Mouse (Mus musculus): Measurements from ENCODE around the gene Hemk1. TPM values are rescaled to one million over a fixed set of nuclear protein-coding genes. Genes with fewer than 3 reads are reported as not detected.
A peak's percentile ranks its signal among the peaks of the same experiment; 100 is the strongest.

Hemk1 gene
- total RNA-seq (2022): 10 to 100 TPM; 15.6 to 20.6 (median 18.5) TPM

GRCm38 (mm10) chr9:107338172-107338883 lies at the start of gene Hemk1:
TSS of gene Hemk1 (minus strand) at chr9:107338350.
- DNase-seq (ENCODE audit: low spot score in 2 of 2): peak; percentile 59 to 82

DNA sequence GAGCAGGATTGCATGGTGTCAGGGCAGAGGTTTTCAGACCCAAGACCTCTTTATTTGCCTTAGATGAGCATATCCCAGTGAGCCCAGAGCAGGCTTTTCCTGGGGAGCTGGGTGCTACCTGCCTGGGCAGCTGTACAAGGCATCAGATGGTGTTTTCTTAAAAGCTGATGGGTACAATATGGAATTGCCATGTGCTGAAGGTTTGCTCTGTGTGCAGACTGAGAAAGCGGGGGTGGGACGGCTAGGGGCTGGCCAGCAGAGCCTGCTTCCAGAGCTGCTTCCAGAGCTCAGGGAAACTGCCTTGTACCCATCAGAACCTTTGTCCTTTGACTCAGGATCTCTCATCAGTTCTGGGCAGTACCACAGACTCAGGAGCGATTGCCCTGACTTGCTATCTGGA lies 49.6 kb upstream of the Hemk1 start:
- peak; percentile 18 to 45 for DNase-seq (ENCODE audit: low spot score in 2 of 2)

DNA sequence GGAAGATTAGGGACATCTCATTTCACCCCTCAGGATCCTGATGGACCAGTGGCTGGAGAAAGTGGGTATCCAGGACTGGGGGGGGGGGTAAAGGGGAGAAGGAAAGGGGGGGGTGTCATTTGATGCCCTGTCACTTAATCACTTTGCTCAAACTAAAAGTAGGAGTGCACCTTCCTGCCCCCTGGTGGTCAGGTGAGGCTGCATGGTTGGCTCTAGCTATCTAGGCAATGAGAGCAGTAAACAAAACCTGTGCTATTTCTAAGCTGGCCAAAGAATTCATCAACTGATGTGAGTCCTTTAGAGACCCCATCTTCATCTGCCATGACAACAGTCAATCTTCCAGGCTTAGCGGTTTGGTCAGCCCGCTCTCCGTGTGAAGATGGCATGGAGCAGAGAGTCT lies 48.6 kb upstream of the Hemk1 start:
- no peak for DNase-seq (ENCODE audit: low spot score in 2 of 2)

DNA sequence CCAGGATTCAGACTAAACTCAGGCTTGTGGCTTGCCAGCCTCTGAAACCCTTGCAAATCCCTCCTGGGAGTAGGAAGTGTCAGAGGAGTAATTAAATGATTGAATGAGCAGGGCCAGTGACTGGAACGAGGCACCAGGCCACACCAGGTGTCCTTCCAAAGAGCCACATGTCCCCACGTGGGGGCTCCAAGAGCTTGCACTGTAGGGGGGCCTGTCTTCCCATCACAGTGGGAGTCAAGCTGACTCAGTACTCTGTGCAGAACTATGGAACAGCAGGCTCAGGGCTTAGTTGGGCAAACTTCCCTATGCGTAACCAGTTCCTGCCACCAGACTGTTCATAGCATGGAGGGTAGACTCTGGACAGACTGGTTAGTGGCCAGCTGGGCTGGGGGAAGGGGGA lies 46.2 kb upstream of the Hemk1 start:
- DNase-seq (ENCODE audit: low spot score in 2 of 2): no peak

DNA sequence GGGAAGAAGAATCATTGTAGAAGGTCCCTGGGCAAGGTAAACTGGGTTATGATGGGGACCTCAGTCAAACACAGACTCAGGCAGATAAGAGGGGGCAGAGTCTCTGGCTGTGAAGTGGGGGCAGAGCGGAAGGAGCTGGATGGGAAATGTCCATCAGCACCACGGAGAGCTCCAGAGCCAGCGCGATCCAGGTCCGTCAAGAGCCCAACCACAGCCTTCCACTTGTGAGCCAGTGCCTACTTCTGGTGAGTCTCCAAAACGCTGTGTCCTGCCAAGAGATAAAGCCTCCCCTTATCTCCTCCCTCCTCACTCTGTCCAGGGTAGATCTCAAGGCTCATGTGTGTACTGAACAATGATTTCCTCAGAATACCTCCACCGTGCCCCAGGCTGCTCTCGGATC lies 43.6 kb upstream of the Hemk1 start:
- DNase-seq (ENCODE audit: low spot score in 2 of 2): no peak

DNA sequence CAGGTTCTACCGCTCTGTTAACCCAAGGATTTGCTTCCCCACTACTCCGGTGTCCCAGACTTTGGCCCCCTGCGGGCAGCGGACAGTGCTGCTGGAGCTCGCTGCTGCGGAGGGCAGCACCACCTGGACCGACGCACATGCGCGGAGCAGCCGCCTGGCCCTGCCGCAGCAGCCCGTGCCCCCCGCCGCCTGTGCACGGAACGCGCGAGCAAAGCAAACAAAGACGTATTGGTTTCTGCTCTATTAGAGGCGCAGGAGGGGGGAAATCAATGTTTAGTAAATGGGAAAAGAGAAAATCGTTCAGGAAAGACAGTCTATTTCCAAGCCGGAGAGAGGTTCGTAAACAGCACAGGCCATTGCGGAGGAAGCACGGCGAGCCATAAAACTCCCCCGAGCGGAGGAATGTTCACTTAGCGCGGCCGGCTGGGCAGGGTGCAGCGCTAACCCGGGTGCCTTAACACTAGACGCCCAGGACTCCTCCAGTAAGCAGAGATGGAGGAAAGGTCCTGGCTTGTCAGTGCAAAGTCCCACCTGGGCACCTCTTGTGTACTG lies 39.9 kb upstream of the Hemk1 start:
- no peak for DNase-seq (ENCODE audit: low spot score in 2 of 2)

DNA sequence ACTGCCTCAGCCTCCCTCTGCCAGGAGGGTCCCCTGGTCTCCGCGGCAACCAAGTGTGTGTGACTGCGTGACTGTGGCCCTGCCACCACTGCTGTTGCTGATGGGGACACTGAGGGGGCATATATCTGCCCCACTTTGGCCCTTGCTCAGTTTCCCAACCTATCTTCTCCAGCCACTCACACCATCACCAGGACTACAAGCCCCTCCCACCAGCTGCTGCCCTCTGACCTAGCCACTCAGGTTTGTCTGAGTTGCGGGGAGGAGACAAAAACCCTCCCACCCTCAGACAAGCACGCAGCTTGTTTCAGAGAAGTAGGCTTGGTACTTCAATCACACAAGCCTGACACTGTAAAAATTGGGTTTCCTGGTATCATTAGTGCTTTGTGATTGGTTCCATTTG lies 37.3 kb upstream of the Hemk1 start:
- DNase-seq (ENCODE audit: low spot score in 2 of 2): no peak

- DNase-seq (ENCODE audit: low spot score in 2 of 2): no peak
These were observed 36.5 kb upstream of the Hemk1 start for GRCm38 (mm10) chr9:107374623-107375022.

DNA sequence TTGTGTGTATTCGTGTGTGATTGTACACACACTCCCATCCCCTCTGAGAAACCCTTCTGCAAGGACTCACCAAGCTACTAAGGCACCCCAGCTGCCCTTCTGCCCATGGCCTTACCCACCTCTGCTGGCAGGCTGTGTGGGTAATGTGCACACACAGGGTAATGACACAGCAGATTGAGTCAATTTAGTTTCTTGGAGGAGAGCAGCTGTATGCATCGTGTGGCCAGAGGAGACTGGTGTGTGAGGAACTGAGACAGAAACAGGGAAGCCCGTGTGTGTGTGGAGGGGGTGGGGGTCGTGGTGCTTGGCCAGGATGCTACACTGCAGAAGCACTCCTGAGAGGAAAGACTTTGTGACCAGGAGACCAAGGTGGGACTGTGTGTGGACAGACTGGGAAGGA lies 34.3 kb upstream of the Hemk1 start:
- DNase-seq (ENCODE audit: low spot score in 2 of 2): no peak

GRCm38 (mm10) chr9:107370106-107370463 lies 31.9 kb upstream of the Hemk1 start:
- DNase-seq (ENCODE audit: low spot score in 2 of 2): no peak

DNA sequence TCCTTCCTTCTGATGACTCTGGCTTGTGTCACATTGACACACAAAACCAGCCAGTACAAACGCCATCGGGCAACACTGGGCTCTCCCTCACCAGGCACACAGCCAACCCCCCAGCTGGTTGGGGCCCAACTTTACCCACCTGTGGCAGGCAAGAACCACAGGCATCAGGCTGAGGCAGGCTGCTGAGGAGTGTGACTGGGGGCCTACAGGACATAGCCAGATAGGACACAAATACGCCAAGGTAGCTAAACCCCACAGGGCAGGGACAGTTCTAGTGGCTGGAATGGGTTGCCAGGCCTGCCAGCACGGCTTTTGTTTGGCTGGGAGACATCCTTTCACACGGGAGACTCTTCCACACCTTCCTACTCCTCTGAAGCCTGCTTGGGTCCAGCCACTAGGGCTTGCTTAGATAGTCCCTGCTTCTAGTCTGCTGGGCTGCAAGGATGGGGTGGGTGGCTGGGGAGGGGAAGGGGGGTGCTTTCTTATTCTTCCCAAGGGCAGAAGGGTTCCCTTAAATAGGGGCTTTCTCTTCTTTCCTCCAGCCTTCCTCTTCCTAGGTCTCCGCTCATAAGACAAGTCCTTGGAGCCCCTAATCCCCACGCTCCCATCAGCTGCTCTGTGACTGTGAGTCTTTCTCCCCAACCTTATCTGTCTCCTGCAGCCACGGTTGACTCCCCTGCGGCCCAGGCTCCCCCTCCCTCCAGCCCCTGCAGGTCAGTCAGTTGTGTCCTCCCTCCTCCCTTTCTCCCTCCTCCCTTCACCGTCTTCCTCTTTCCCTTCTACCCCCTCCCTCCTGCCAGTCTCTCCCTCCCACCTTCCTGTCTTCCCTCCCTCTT lies 31.3 kb upstream of the Hemk1 start:
- DNase-seq (ENCODE audit: low spot score in 2 of 2): no peak

GRCm38 (mm10) chr9:107368302-107368701 lies 30.2 kb upstream of the Hemk1 start:
- DNase-seq (ENCODE audit: low spot score in 2 of 2): no peak

- DNase-seq (ENCODE audit: low spot score in 2 of 2): peak in 1 of 2 experiments; percentile 51
These were observed 28.5 kb upstream of the Hemk1 start for GRCm38 (mm10) chr9:107366644-107367043.

GRCm38 (mm10) chr9:107360989-107361388 lies 22.8 kb upstream of the Hemk1 start:
- no peak for DNase-seq (ENCODE audit: low spot score in 2 of 2)

DNA sequence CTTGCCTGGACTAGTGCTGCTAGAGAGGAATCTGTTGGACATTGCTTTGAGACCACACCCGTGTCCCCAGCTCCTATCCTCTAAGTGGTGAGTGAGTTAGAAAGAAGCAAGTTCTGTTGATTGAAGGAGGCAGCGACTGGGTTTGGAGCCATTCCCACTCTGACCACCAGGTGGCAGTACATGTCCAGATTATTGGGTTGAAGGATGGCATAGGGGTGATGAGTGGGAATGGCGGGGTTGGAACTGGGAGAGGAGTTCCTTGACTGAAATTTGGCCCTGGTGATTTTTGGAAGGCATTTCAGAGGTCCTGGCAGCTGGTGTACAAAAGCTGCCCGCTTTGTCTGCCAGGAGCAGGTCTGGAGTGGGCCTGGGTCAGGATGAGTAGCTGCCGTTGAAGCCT lies 19.5 kb upstream of the Hemk1 start:
- peak; percentile 53 to 76 for DNase-seq (ENCODE audit: low spot score in 2 of 2)

GRCm38 (mm10) chr9:107355870-107356765 lies 18.0 kb upstream of the Hemk1 start:
- DNase-seq (ENCODE audit: low spot score in 2 of 2): peak in 1 of 2 experiments; percentile 59

GRCm38 (mm10) chr9:107354826-107355225 lies 16.7 kb upstream of the Hemk1 start:
- no peak for DNase-seq (ENCODE audit: low spot score in 2 of 2)

GRCm38 (mm10) chr9:107349321-107349720 lies 11.2 kb upstream of the Hemk1 start:
- no peak for DNase-seq (ENCODE audit: low spot score in 2 of 2)

GRCm38 (mm10) chr9:107347586-107348183 lies 9.5 kb upstream of the Hemk1 start:
- no peak for DNase-seq (ENCODE audit: low spot score in 2 of 2)

GRCm38 (mm10) chr9:107346081-107346480 lies 7.9 kb upstream of the Hemk1 start:
- no peak for DNase-seq (ENCODE audit: low spot score in 2 of 2)

DNA sequence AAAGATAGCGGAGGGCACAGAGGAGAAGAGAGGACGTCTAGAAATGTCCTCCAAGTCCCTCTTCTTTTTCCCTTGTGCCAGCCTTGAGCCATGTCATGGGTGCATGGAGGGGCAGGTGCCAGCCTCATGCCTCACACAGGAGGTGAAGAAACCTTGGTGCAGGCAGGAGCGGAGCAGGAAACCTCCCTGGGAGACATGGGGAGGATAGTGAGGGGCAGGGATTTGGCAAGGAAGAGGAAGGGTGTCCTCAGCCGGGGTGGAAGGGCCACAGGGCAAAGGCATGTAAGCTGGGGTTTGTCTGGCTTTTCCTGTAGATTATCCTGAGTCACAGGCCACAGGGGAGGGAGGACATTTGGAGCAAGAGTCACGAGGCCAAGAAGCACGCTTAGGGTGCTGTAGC lies 5.9 kb upstream of the Hemk1 start:
- DNase-seq (ENCODE audit: low spot score in 2 of 2): no peak
